Mouse (Mus musculus) cerebellum, postnatal 36 days (tissue): ENCODE results near the gene Zfp493.
"Not testable (repeated sequence)": the region's sequence is repeated elsewhere in the genome, so short reads cannot be mapped to it uniquely, and the experiment has no call there.

Experiments used
- DNase-seq, 2 experiments: peaks; one replicate each; pipeline ENCODE4 v3.0.0; 2021 to 2022; ENCODE audit warnings: mixed read lengths in 2 of 2

Zfp493 gene

GRCm38 (mm10) chr13:67779265-67780221 is at the start of gene Zfp493:
Gene Zfp493, plus strand, starts transcription at chr13:67779693.
- DNase-seq: peak; percentile 45 to 72

DNA sequence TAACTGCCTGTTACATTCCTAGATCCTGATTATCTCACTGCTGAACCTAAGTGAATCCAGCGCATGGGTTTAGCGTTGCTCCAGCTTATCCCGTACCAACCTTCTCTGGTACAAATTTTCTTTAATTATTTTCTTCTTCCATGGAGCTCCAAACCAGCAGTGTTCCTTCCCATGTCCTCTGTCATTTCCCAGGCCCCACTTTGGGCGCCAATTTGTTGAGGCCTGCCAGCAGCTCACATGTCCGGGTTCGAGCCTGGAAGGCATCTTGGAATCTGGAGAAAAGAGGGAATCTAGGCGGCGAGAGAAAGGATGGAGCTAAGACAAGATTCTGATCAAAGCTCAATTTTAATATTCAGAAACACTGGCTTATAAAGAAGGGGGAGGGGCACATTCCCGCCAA is 45.1 kb upstream of the Zfp493 start:
- not testable (repeated sequence) for DNase-seq

- no peak for DNase-seq
These were observed 36.6 kb upstream of the Zfp493 start for GRCm38 (mm10) chr13:67742941-67743340.

- DNase-seq: no peak
These were observed 35.6 kb upstream of the Zfp493 start for GRCm38 (mm10) chr13:67743896-67744295.

DNA sequence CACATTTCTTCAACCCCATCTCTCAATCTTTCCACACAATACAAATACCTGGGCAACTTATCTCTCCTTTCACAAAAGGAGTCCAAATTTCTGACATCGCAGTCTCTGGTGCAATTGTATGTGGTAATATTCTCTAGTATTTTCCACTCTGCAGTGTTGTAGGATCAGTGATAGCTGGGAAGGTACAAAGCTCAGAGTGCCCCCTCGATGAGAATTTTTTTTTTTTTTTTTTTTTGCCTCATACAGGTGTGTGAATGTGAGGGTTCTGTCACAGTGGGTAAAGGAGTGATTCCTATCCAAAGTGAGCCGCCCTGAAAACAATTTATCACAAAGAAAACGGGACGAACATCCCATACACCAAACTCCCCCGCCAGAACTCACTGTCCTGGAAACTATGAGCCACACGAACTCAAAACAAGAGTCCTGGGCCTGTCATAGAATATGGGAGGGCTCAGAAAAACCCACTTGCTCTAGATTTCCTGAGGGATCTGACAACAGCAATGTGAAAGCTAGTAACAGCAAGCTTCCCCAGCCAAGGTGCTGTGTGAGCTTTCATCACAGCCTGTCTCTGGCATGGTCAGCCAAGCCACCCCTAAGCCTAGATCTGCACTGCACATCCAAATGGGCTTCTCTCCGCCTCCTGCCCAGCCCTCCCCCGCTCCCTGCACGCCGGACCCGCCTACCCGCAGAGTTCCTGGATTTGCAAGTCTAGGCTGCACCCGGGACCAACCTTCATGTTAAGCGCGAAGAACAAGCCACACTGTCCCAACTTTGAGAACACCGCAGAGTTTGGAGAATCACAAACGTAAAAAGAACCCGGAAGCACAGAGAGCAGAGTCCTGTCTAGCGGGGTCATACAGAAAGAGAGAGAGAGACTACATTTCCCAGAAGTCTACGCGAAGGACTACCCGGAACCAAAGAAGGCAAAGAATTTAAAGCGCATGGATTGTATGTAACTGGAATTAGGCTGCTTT is 24.9 kb upstream of the Zfp493 start, which contains the start of gene Zfp85:
Gene Zfp85, minus strand, starts transcription at position 896 of the 974 bp plus-strand sequence.
- DNase-seq: peak; percentile 52 to 57

GRCm38 (mm10) chr13:67755761-67756160 is 23.7 kb upstream of the Zfp493 start:
- no peak for DNase-seq

- no peak for DNase-seq
These were observed 19.5 kb upstream of the Zfp493 start for GRCm38 (mm10) chr13:67759966-67760365.

DNA sequence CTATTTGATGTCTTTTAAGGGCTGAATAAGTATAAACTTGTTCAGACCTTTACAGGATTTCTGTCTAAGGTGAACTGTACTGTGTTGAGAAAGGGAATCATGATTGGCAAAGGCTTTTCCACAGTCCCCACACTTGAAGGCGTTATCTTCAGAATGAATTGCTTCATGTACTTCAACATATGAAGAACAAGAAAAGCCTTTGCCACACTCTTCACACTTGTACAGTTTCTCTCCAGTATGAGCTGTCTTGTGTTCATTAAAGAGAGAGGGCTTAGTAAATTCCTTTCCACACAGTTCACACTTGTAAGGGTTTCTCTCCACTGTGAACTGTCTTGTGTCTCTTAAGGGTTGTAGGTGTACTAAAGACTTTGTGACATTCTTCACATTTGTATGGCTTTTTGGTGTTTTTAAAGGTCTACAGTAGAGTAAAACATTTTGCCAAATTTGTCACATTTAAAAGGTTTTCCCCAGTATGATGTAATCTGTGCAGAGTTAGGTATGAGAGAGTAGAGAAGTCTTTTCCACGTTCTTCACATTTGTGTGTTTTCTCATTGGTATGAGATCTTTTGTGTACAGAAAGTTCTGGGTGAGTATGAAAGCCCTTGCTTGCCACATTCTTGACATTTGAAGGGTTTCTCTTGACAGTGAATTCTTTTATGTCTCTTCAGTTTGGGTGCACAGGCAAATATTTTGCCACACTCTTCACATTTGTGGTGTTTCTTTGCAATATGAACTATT is 16.3 kb upstream of the Zfp493 start:
- DNase-seq: no peak

- DNase-seq: no peak
These were observed 12.5 kb downstream of the Zfp493 start for GRCm38 (mm10) chr13:67791921-67792455.

DNA sequence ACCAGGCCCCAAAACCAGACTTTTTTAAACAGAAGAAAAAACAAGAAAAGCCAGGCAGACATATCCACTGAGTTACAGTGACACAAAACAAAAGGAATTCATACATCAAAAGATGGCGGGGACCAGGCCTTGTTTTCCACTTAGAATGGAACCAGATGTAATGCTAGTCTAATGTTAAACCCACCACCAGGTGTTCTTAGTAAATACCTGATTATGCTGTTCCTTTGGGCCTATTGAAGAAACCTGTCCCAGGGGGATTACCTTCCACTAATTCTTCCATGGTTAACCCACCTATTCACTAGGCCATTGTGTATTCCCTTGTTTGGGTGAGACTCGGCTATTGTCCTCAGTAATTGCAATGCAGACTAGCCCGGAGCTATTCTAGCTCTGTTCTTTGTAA is 19.1 kb downstream of the Zfp493 start:
- DNase-seq: no peak

- not testable (repeated sequence) for DNase-seq
These were observed 19.7 kb downstream of the Zfp493 start for GRCm38 (mm10) chr13:67799151-67799550.

DNA sequence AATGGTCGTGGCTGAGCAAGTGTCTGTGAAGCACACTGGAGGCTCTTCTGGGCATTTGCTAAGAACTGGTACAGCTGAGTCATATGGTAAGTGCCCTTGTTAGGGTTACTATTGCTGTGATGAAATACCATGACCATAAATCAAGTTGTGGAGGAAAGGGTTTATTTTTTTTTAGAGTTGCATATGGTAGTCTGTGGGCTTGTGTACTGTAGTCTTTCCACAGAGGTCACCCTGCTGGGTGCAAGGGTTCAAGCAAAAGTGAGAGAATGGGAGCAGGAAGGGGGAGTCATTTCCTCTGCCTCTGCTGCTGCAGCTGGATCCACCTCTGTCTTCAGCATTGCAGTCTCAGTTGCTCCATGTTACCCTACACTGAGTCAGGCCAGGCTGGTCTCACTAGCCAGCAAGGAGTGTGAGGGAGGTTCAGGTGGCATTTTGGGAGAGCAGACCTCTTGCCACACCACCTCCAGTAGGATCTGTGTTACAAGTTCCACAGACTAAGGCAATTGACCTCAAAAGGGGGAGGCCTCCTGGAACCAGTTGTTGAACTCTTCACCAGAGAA is 32.2 kb downstream of the Zfp493 start:
- no peak for DNase-seq

DNA sequence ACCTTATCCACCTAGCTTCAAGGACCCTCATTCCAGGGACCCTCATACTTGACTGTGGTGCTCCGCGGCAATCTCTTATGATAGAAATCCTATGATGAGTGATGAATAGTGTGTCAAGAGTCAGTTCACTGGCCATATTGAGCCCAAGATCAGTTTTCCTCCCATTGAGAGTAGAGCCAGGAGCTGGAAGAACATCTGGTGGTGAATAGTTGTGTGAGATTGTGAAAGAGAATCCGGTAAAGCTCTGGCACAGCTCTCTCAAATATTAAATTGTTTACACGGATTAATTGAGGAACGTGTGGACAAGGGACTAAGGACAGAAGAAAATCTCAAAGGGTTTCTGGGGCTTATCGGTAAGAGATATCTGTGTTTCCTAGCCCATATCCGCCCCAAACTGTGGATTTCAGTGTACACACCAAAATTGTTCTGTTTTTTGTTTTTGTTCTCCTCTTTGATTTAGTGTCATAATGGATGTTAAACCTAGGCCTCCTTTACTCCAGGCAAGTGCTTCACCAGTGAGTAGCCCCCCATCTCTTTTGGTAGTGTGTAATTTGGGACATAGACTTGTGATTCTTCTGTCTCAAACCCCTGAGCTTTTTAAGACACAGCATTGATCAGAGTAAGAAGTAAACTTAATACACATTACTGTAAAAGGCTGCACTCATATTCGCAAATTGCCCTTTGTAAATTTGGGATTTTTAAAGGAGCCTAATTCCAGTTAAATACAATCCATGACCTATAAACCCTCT is 33.6 kb downstream of the Zfp493 start:
- peak in 1 of 2 experiments; percentile 9 for DNase-seq

- peak; percentile 70 to 78 for DNase-seq
These were observed 34.5 kb downstream of the Zfp493 start, which contains the start of gene Zfp273 for GRCm38 (mm10) chr13:67813710-67814660. Gene Zfp273, plus strand, starts transcription at chr13:67813740.

DNA sequence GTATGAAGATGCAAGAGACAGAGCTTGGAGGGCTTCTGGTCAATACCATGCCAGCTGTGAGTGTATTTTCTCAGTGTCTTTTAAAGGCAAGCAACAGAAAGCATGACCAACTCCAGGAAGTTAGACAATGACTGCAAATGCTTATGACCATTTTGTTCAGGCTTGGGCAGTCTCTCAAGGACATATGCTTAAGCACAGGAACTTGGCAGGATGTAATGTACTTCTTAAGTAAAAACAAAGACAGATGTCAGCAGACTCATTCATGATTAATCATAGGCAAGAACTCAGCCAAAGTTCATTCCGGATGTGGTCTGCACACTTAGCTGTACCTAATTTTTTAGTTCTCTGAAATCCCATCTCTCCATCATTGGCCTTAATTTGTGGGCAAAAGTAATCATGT is 39.1 kb downstream of the Zfp493 start:
- no peak for DNase-seq

DNA sequence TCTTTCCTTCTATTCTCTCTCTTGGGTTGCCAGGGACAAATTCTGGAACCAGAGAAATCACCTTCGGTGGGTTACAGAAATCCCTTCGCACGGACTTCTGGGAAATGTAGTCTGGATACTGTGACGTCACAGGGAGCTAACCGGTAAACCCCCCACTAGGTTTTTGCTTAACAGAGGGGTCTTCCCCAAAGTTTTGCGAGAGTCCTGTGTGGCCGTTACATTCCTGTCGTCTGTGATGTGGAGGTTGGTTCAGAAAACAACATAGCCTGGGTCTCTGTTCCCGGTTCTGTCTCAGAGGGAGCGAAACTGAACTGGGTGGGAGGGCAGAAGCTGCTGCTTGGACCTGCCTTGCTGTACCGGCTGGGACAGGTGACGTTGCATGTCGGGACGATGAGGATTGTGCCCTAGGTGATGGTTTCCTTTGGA is 51.4 kb downstream of the Zfp493 start, which contains the start of gene Gm10037:
Gene Gm10037, plus strand, starts transcription at position 196 of the 426 bp plus-strand sequence.
- DNase-seq: peak; percentile 52 to 69

GRCm38 (mm10) chr13:67833137-67833536 is 53.6 kb downstream of the Zfp493 start:
- DNase-seq: not testable (repeated sequence)
